Mouse (Mus musculus) CD4-positive, CD25-positive, alpha-beta regulatory T cell, adult 2 months (primary cell): ENCODE results near the gene Tnfrsf8.

Source experiments
- DNase-seq: peaks from one replicate; pipeline ENCODE4 v3.0.0-alpha.2; 2012; ENCODE audit warnings: low read depth, low spot score

The Tnfrsf8 gene

DNA sequence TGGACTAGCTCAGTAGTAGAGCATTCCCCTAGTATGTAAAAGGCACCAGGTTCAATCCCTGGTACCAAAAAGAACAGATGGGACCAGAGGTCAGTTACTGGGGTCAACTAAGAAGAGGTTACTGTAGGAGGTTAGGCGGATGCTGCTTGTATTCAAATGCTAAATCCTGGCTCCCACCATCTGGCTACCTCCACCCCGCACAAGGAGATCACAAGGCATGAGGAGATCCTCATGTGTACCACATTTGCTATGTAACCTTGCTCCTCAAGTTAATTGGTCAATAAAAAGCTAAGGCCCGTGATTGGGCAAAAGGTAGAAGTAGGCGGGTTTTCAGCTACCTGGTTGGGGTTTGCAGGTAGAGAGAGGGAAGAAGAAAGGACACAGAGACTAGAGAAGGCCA lies 43.3 kb downstream of the Tnfrsf8 start:
- DNase-seq = no peak

DNA sequence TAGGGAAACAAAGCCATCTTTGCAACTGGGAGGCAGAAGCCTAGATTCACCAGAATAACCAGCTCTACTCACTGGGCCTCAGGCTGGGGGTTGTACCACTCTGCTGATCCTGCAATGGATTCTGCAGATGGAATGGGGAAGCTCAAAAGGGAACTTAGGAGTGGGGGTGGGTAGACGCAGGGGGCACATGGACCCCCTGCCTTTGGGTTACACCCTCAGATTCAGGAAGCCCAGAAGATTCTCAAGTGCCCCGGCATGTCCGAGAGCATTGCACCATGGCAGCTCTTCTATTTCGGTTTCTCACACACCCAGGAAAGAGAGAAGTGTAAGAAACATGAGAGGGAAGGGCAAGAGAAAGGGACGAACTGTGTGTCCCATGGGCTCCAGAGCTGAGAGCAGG lies 44.8 kb downstream of the Tnfrsf8 start:
- no peak for DNase-seq

DNA sequence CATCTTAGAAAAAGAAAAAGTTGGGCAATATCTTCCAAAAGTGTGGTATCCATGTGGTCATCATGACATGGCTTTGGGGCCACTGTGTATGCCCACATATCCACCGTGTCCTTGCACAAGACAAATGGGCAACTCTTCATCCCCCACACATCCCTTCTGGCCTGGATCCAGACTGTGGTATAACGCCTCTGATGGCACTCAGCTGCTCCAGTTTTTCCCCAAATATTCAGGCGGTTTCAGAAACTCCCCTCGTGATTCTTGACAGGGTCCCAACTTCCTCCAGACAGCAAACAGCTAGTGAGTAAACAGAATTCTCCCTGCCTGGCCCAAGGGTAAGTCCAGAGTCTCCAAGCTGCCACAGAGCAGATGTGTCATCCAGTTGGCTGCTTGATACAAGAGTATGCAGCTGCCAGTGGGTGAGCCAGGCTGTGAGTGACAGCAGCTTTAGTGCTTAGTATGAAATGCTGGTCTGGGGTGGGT lies 47.3 kb downstream of the Tnfrsf8 start:
- DNase-seq = no peak

DNA sequence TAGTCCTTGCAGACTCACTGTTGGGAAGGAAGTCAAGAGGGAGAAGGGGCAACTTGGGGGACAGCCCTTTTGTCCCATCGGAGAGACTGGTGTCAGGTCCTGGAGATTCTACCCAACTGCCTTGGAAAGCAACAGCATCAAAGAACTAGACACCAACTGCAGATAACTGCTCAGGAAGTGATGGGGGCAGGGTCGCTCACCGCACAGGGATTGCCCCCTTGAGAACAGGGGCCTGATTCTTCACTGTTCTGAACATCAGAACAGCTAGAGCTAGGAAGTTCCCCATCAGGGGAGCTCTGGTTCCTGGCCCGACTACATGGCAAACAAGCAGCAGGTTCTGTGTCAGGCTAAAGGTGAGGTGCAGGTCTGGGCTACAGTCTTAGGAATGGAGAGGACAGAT lies 48.5 kb downstream of the Tnfrsf8 start:
- peak; percentile 67 for DNase-seq

DNA sequence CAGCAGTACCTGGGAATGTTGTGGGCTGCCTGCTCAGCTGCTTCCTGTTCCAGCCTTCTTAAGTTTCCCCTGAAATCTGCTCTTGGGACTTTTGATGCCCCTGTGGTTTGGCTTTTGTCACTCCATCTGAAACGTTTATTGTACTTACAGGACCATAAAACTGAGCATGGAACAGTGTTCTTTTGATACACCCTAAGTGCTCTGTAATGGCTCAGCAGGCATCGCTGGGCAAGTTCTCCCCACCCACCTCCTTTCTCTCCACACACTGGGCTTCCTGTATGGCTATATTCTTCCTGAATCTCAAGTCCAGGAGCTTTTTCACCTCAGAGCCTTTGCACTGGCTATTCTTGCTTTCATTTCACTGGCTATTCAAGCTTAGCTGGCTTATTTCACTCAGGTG lies 50.2 kb downstream of the Tnfrsf8 start:
- DNase-seq = no peak

DNA sequence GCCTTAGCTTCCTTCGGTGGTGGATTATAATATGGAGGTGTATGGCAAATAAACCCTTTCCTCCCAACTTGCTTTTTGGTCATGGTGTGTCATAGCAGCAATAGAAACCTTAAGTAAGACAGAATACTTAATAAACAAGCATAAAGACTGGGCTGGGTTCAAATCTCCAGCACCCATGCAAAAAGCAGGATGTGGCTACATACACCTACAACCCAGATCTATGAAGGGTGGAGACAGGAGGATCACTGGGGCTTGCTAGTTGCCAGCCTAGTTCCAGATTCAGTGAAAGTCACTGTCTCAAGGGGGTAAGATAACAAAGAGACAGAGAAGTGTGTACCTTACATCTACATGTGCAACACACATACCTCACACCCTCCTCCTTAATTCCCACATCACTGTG lies 51.4 kb downstream of the Tnfrsf8 start:
- peak; percentile 39 for DNase-seq

DNA sequence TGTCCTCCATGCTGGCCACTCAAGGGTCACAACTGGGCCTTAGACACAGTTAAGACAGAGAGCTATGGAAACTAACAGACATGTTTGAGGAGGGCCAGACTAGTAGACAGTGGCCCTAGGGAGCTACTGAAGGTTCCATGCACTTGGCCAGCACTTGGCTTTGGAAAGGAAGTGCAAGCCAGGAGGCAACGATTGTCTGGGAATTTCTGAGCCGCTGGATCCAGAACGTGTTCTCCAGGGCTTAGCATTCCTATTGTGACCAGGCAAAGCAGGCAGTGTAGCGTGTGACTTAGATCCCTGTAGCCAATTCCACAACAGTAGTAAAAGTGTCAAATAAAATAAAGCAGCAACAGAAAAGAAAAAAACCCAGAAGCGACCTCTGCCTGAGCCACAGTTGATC lies 54.2 kb downstream of the Tnfrsf8 start:
- no peak for DNase-seq

DNA sequence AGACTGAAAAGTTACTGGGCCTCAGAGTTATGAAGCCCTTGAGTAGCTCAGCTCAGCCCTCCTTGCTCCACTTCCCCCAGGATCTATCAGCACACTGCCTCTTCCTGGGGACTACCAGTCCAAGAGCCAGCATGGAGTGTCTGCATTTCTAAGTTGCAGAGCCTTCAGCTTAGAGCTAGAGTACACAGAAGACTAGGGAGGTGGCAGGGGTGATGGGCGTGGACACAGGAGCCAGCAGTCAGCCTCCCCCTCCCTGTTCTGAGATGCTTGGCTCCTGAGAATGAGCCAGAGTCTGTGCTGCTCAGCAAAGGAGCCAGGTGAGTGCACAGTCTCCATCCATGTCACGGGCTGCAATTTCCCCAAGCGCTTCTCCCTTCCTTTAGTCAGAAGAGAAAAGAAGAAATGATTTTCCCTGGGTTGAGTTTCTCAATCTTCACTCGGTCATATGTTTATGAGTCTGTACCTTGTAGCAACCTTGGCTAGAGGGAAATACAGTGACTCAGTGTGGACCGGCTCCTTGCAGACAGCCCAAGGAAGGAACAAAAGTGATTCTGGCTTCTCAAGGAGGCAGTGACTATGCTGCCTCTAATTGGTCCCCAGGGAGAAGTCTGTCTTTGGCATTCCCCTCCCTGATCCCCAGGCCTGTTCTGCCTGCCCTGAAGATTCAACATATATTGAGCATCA lies 57.1 kb downstream of the Tnfrsf8 start:
- no peak for DNase-seq

DNA sequence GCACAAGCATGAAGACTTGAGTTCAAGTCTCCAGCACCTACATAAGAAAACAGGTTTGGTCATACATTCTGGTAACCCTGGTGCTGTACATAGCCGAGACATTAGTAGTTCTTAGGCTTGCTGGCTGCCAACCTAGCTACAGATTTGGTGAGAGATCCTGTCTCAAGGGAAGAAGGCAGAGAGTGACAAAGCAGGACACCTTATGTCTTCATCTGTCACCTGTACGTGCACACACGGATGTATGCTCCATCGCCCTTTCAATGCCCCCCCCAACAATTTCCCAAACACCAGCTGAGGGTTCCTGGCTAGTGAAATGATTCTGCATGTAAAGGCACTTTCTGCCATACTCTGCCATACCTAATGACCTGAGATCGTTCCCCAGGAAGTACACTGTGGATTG lies 58.8 kb downstream of the Tnfrsf8 start:
- DNase-seq = no peak

DNA sequence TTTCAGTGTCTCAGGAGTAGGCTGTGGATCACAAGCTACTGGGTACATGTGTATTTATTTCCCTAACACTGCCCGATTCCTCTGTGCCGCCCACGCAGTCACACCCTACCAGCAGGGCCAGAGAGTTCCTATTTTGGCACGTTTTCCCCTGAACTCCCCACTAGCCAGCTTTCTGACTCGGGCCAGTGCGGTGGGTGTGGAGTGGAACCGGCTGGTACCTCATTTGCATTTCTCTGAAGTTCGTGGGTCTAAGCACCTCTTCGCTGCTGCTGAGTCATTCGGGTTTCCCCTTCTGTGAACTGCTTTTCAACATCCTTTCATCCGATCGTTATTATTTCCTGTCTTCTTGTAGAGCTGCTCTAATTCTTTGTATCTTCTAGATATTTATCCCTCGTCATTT lies 60.5 kb downstream of the Tnfrsf8 start:
- DNase-seq = peak; percentile 93

DNA sequence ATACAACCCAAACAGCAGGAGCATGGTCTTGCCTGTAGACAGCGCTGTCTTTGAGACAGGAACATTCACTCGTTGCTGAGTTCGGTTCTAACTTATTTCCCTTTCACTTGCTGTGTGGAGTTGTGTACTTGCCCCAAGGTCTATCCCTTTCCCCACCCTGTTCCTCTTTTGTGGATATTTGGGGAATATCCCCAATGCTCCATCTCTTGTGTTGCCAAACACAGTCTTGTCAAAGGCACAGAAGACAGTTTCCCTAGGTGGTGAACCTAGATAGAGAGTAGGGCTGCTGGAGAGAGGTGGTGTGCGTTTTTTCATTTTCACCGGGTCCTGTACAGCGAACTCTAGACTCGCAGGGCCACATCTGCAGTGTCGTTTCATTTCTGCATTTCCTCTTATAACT lies 62.4 kb downstream of the Tnfrsf8 start:
- DNase-seq = no peak

DNA sequence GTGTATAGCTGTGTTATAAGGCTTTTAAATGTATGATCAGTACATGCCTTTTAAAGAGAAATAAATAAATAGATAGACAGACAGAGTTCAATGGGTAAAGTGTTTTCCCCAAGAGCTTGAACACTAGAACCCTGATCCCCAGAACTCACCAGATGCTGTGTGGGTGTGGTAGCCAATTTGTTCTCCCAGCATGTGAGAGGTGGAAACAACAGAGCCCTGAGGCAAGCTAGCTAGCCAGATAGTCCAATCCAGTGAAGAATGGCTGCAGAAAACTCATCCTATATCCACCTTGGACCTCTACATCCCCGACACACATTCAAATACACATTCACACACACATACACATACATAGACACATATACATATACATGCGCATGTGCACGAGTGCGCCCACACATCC lies 63.4 kb downstream of the Tnfrsf8 start:
- DNase-seq = no peak

DNA sequence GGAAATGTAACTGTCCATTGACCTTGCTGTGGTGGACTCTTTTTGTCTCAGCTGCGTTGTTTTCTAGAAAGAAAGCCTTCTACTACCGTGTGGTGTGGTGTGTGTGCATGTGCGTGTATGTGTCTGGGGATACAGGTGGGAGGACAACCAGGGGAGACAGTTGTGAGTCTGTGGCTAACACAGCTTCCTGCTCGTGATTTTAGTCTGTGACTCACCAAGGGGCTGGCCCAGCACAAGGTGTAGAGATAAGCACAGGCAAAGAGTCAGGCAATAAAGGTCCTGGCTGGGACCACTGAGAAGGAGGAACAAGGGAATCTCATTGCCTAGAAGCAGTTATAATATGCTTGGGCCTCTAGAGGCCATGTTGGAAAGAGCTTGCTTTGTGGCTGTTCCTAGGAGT lies 65.0 kb downstream of the Tnfrsf8 start:
- peak; percentile 82 for DNase-seq

DNA sequence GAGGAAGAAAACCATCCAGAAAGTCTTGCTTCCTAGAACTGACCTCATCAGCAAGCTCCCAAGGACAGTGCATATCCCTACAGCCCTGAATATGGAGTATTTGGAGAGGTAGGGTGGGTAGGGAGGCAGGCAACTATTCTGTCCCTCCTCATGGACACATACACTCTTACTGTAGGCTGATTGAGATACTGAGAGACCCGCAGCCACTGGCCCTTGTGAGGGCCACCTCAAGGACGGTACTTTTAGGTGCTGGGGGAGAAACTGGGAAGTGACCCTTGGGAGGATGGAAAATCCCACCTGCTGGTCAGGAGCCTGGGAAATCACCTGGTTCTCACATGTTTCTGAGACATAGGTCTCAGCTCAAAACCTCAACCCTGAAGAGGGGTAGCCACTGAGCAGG lies 67.4 kb downstream of the Tnfrsf8 start:
- DNase-seq = no peak

DNA sequence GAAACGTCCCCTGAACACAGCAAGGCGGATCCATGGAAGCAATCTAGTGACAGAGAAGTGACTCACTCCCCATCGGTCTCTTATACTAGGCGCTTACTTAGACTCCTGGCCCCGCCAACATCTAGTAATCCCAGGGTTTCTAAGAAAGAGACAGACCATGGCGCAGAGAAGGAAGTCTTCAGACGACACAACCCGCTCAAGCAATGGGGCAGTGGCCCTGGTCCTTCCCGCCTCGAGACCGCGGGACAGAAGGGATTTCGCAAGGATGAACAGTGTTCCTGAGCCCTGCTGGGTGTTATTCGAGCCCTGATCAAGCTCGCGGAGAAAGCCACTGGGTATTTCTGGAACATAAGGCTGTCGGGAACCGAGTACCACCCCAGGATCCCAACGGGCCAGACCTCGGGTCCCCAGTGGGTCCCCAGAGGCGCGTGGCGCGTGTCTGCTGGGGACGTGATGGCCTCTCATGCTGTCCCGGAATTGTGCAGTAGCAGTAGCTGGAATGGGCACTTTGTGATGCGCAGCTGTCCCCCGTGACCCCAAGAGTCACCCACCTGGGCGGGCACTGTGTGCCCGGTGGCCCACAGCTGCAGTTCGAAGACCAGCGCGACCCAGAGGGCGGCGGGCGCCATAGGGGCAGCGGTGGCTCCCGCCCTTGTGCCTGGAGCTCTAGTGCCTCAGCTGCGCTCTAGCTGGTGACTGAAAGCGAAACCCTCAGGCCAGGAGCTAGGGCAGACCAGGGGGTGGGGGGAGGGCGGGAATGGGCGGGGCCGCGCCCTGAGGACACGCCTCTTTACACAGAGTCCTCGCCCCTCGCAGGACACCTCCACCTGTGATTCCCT lies 68.6 kb downstream of the Tnfrsf8 start, which contains the start of gene Tnfrsf1b:
Gene Tnfrsf1b (minus strand): TSS at position 698 of the 839 bp plus-strand sequence.
- peak; percentile 88 for DNase-seq

DNA sequence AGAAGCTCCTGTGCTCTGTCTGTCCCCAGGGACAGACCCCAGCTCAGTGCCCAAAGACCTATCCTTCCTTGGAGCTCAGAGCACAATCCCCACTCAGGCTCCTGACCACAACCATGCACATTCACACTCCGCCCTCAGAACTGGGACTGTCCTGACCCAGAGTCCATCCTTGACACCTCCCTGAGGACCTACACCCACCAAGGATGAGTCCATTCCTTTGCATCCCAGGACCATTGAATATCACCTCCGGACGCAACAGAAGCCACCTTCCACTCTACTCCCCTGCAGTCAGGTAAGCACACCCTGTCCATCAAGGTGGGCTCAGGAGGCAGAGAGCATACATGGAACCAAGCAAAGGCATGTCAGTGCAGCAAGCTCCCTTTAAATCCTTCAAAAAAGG lies 69.4 kb downstream of the Tnfrsf8 start:
- DNase-seq = peak; percentile 34

DNA sequence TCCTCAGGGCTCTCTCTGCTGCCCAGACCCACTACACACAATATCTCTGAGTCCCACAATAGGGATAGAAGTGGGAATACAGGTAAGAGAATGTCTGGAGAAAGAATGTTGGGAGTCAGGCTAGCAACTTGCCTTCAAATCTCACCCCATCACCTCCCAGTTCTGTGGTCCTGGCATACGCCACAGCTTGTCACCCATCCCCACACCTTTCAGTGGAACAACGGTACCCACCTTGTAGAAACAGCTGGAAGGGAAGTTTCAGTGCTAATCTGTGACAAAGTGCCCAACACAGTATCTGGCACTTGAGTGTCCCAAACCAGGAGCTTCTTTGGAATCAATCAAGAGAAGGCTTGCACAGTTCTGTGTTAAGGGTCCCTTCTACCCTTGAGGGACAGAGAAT lies 70.3 kb downstream of the Tnfrsf8 start:
- no peak for DNase-seq

DNA sequence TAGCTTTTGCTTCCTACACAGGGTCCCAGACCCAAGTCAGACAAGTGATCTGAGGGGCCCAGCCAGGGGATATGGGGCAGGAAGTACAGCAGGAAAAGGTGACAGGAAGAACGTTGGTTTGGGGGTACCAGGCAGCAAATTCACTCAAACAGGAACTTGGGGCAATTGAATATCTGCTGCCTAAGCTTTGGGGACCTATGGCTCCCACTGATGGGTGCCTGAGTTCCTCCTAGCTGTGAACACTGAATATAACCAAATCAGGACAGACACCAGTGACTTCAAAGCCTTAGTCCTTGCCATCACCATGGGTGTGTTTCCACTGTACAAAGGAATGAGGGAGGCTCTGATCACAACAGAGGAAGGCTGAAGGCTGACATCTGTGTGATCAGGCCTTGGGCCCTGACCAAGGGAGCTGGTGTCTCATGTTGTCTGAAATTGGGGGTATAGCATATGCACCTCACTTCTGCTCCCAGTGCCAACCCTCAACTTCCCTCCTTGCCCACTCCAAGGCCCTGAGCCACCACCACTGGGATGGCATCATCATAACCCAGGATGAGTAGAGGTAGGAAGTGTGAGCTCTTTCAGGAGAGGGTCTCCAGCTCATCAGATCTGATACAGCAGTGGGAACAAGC lies 72.1 kb downstream of the Tnfrsf8 start:
- DNase-seq = peak; percentile 48

DNA sequence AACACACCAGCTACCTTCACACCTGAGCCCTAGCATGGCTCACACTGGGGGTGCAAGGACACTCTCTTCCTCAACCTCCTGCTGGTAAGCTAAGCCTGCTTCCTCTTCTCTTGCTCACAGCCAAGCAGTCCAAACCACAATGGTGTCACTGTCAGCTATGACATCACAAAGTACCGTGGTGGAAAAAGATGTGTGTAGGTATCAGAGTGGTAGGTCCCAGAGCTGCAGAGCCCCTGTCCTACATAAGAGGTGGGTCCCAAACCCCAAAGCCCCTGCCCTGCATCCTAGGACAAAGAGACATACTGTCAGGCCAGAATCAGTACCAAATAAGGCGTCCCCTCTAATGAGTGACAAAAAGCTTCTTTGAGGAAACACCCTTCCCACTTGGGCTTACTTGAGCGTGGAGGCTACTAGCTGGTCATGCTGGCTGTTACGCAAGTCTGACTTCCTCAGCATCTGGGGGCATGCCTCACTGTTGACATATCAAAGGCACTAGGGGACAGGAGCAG lies 74.2 kb downstream of the Tnfrsf8 start:
- peak; percentile 88 for DNase-seq

DNA sequence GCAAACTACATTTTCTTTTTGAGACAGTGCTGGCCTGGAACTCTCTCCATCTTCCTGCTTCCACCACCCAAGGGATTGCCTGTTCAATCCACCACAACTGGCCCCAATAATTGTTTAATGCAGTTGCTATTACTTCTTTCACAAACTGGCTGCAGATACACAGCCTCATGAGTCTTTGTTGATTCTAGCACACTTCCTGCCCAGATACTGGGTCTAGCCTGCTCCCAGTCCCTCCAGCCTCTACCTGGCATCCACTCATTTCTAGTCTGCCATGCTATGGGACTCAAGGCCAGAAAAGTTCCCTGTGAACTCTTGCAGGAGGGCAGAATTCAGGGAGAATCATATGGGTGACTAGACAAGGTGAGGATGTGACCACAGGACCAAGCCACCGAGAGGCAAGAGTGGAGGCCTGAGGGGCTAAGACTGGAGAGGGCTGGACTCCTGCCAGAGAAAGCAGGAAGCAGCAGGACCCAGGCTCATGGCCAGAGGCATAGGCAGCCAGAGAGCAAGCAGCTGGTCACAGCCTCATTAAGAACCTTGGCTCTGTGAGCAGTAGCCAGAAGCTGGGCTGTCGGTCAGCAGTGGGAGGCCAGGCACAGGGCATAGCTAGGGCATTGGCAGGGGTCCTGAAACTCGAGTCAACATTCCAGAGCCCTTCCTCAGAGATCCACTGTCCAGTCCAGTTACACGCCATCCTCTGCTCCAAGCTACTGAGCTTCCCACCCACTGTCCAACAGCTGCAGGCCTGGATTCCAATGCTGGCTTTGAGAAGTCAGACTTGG lies 75.7 kb downstream of the Tnfrsf8 start:
- peak; percentile 44 for DNase-seq

DNA sequence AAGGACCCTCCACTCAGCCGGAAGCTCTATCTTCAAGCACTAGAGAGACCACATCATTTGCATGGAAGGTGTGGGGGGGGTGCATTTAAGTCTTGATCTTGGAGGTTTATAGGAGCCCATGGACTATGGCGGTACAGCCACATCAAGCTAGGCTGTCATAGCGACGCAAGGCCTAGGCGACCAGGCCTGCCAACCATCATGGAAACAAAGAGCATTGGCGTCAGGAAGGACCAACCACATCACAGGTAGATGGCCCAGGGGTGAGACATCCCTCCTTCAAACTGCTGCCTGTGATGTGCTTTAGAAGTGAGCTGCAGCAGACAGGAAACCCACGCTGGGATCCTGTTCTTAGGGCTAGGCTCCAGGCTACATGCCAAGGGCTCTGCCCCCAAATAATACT lies 78.9 kb downstream of the Tnfrsf8 start:
- peak; percentile 91 for DNase-seq
